Mouse (Mus musculus) lung, embryonic 16.5 days (tissue): ENCODE data around the gene Cacybp. TPM values are rescaled to one million over a fixed set of nuclear protein-coding genes. Genes with fewer than 3 reads are reported as not detected.
A peak's percentile ranks its signal among the peaks of the same experiment; 100 is the strongest.

Experiments used
- ATAC-seq: fragments of 200-750 bp; cut with Nextera tagmentation; 2 replicates; pipeline ENCODE4 v1.8.0; 2017; ENCODE audit warnings: low read depth, mild to moderate bottlenecking, moderate library complexity
- H3K27ac ChIP-seq: fragments of 300-500 bp; sonication (generic); 2 replicates; pipeline ENCODE4 v1.5.1; 2014; ENCODE audit warnings: mild to moderate bottlenecking, control low read depth, low read length
- H3K27me3 ChIP-seq: fragments of 300-500 bp; sonication (generic); 2 replicates; pipeline ENCODE4 v1.6.1; 2014; ENCODE audit warnings: low read depth, low read length, mixed read lengths; ENCODE audit not compliant: control insufficient read depth, insufficient read depth
- H3K36me3 ChIP-seq: fragments of 300-500 bp; sonication (generic); 2 replicates; pipeline ENCODE4 v1.6.1; 2014; ENCODE audit warnings: low read length; ENCODE audit not compliant: control insufficient read depth, insufficient read depth
- H3K4me1 ChIP-seq: fragments of 300-500 bp; sonication (generic); replicated peaks from 2 replicates; pipeline ENCODE4 v1.6.1; 2014; ENCODE audit warnings: low read length, mixed read lengths; ENCODE audit not compliant: control insufficient read depth, insufficient read depth
- H3K4me2 ChIP-seq: fragments of 300-500 bp; sonication (generic); 2 replicates; pipeline ENCODE4 v1.6.1; 2014; ENCODE audit warnings: low read depth, low read length, control low read depth
- H3K4me3 ChIP-seq: fragments of 300-500 bp; sonication (generic); 2 replicates; pipeline ENCODE4 v1.5.1; 2014; ENCODE audit warnings: mild to moderate bottlenecking, low read length, control low read depth
- H3K9ac ChIP-seq: fragments of 300-500 bp; sonication (generic); 2 replicates; pipeline ENCODE4 v1.6.1; 2014; ENCODE audit warnings: low read length, control low read depth
- H3K9me3 ChIP-seq: fragments of 300-500 bp; sonication (generic); 2 replicates; pipeline ENCODE4 v1.6.1; 2016; ENCODE audit warnings: low read length; ENCODE audit not compliant: control insufficient read depth
- WGBS: fragments of 180-500 bp; shearing (Covaris S2); extraction: QIAGEN DNeasy Blood & Tissue Kit; methylation state at CpG from one replicate; pipeline ENCODE4 v1.1.7; 2014; 5-methylcytosine and 5-hydroxymethylcytosine counted together
- polyA plus RNA-seq: library from polyadenylated mRNA; unstranded; fragments of >200 nt; fragmentation: Nextera tagmentation; extraction: Ambion mirVana; gene quantifications from 2 replicates; pipeline ENCODE4 v1.2.1, GENCODE M21; 2015

Gene Cacybp
- 171 and 193 TPM in 2 replicates for polyA plus RNA-seq

DNA sequence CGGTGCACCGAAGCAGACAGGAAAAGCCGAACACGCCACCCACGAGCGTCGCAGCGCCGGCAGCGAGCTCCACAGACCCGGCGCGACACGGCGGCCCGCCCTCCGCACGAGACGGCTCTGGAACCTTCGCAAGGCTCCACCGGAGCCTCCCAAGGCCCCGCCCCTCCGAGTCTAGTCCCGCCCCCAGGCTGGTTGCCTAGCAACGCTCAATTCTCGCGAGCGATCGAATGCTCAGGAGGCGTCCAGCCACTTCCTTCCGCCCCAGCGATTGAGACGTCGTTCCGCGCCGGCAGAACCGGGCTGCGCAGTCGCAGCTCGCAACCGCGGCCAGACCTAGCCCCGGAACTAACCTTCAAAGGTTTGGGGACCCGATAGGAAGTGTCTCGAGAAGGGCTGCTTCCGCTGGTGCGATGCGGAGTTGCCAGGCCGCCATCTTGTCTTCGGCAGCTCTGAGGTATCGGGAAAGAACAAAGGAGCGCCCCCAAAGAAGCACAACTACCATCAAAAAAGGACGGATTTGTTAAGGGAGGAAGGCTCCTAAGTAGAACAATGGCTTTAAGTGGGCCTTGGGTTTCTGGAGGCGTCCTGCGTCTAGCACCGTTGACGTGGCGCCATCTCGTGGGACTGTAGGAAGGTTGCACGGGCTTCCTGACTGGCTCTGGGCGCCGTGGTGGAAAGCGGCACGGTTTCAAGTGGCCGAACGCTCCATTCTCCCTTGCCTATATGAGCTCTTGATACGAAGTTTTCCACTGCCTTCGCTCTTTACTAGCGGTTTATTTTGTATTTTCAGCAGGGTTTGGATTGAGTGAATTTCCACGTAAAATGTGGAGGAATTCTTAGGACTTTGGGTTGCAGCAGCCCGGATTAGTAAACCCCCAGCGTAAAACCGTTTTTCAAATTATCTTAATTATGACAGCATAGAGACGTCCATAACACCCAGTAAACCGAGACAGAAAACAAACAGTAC is at the start of gene Cacybp:
Gene Cacybp (minus strand): TSS at position 173 of the 967 bp plus-strand sequence.
- under 1% methylated on average over 65 of the region's 76 CpGs for WGBS
- peak within 1 kb of the TSS; percentile 88 for H3K4me3 ChIP-seq

DNA sequence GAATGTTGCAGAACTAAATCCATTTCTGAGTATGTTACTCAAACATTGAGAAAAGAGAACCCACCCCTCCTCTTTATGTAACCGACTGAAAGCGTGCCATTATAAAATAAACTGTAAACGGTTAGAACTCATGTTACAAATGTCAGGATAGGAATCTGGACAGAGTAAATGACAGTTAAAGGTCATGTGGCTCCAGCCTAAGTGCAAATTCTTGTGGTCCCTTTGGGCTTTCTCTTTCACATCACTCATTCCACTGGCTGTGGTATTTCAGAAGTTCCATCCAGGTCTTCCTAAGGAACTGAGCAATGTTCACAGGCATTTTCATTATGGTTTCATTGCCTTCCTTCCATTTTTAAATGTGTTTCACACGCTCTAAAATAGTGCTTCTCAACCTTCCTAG is 49.7 kb upstream of the Cacybp start:
- H3K27ac ChIP-seq = 0 out of 2 replicates have a peak overlapping the region, but pooled peaks have one; percentile 93
- ATAC-seq = no peak

More for the DNA sequence above, at the start of gene Cacybp:
- Histone ChIP-seq H3K9ac (peak within 1 kb of the TSS; percentile 93), H3K9me3 (no peaks in the 10 kb centered on the region), H3K36me3 (no peaks in the 10 kb centered on the region), H3K4me2 (peak within 1 kb of the TSS; percentile 84), H3K27me3 (no peaks in the 10 kb centered on the region), H3K27ac (peak within 1 kb of the TSS; percentile 96), H3K4me1 (peaks cover 14% of the 10 kb centered on the region)
- peak; percentile 99 for ATAC-seq

GRCm38 (mm10) chr1:160261849-160262248 is 49.2 kb upstream of the Cacybp start:
- Histone ChIP-seq H3K36me3 (no peaks in the 10 kb centered on the region), H3K9me3 (no peaks in the 10 kb centered on the region), H3K27ac (no peak overlapping the region), H3K27me3 (no peaks in the 10 kb centered on the region), H3K4me2 (no peak overlapping the region), H3K4me1 (peaks cover 18% of the 10 kb centered on the region), H3K9ac (no peak overlapping the region), H3K4me3 (no peak overlapping the region)
- ATAC-seq = no peak
- WGBS = 68% methylated on average over 2 of the region's 2 CpGs

More for the DNA sequence above, 49.7 kb upstream of the Cacybp start:
- no peaks in the 10 kb centered on the region for H3K9me3 ChIP-seq
- H3K4me3 ChIP-seq = no peak overlapping the region
- H3K36me3 ChIP-seq = no peaks in the 10 kb centered on the region
- no peaks in the 10 kb centered on the region for H3K27me3 ChIP-seq
- H3K4me2 ChIP-seq = no peak overlapping the region
- H3K9ac ChIP-seq = no peak overlapping the region
- 49% methylated on average over 4 of the region's 4 CpGs for WGBS
- H3K4me1 ChIP-seq = peaks cover 18% of the 10 kb centered on the region

DNA sequence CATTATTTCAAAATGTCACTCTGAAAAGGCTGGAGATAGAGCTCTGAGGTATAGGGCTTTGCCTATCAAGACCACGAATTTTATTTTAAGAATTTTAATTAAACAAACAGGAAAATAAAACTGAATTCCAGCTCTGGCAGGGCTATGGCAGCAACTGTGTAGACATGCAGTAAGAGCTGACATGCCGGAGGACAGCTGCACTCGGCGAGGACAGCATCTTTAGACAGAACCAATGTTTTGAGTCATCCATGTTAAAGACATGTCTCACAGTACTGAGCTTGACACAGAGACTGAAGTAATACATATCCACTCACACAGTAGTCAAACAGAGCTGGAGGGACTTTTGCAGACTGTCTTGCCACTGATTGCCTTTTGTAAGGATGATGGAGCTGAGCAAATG is 47.9 kb upstream of the Cacybp start:
- Histone ChIP-seq H3K27ac (no peak overlapping the region), H3K9ac (no peak overlapping the region), H3K9me3 (no peaks in the 10 kb centered on the region), H3K4me3 (no peak overlapping the region), H3K4me2 (no peak overlapping the region), H3K27me3 (no peaks in the 10 kb centered on the region), H3K4me1 (peaks cover 18% of the 10 kb centered on the region), H3K36me3 (no peaks in the 10 kb centered on the region)
- WGBS = 70% methylated on average over 4 of the region's 4 CpGs
- ATAC-seq = no peak

GRCm38 (mm10) chr1:160259884-160260283 is 47.2 kb upstream of the Cacybp start:
- no peak overlapping the region for H3K27ac ChIP-seq
- ATAC-seq = no peak

DNA sequence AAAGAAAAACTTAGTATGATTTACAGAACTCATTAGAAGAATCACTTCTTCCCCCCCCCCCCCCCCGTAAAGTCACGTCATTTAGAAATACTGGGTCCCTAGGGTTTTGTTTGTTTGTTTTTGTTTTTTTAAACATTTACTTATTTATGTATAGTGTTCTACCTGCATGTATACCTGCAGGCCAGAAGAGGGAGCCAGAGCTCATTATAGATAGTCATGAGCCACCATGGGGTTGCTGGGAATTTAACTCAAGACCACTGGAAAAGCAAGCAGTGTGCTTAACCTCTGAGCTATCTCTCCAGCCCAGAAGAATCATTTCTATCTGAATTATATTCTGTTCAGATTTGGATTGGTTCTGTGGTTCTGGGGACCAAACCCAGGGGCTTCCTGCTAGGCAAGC is 40.4 kb upstream of the Cacybp start:
- Histone ChIP-seq H3K9ac (no peak overlapping the region), H3K4me2 (no peak overlapping the region), H3K27me3 (no peaks in the 10 kb centered on the region), H3K4me3 (no peak overlapping the region), H3K4me1 (peaks cover 4% of the 10 kb centered on the region; the same call in 1 of the 2 replicates), H3K9me3 (no peaks in the 10 kb centered on the region), H3K36me3 (no peaks in the 10 kb centered on the region), H3K27ac (no peak overlapping the region)
- WGBS = 85% methylated on average over 2 of the region's 2 CpGs
- no peak for ATAC-seq

More at GRCm38 (mm10) chr1:160259884-160260283, 47.2 kb upstream of the Cacybp start:
- Histone ChIP-seq H3K4me1 (peaks cover 18% of the 10 kb centered on the region), H3K27me3 (no peaks in the 10 kb centered on the region), H3K4me3 (no peak overlapping the region), H3K9ac (no peak overlapping the region), H3K36me3 (no peaks in the 10 kb centered on the region), H3K4me2 (no peak overlapping the region), H3K9me3 (no peaks in the 10 kb centered on the region)
- 28% methylated on average over 7 of the region's 7 CpGs for WGBS

GRCm38 (mm10) chr1:160251388-160252007 is 38.8 kb upstream of the Cacybp start:
- no peak overlapping the region for H3K4me3 ChIP-seq
- H3K9me3 ChIP-seq = no peaks in the 10 kb centered on the region
- peaks cover 4% of the 10 kb centered on the region; the same call in 1 of the 2 replicates for H3K4me1 ChIP-seq
- 50% methylated on average over 5 of the region's 5 CpGs for WGBS
- no peaks in the 10 kb centered on the region for H3K27me3 ChIP-seq
- peak overlapping the region; percentile 66 for H3K27ac ChIP-seq
- peak; percentile 36; the same call in 1 of the 2 replicates for ATAC-seq
- no peak overlapping the region for H3K4me2 ChIP-seq
- H3K36me3 ChIP-seq = no peaks in the 10 kb centered on the region
- H3K9ac ChIP-seq = peak overlapping the region; percentile 15; the same call in 1 of the 2 replicates

DNA sequence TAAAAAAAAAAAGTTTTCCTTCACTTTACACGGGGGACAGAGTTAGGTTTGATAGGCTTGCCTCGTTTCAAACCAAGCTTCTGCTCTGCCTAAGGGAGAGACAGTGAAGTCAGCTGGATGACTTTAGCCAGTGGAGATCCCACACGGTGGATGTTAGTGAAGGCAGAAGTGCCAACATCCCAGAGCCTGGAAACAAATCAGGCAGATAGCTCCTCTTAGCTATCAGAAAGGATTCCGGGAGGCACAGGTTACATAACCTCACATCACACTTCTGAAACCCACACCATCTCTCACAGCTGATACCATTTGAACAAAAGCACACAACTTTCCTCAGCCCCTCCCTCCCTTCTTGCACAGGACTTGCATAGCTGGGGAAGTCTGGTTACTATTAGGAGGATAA is 38.1 kb upstream of the Cacybp start:
- no peaks in the 10 kb centered on the region for H3K27me3 ChIP-seq
- no peak overlapping the region for H3K4me3 ChIP-seq
- peak overlapping the region; percentile 49 for H3K27ac ChIP-seq
- no peaks in the 10 kb centered on the region for H3K36me3 ChIP-seq
- peaks cover 4% of the 10 kb centered on the region; the same call in 1 of the 2 replicates for H3K4me1 ChIP-seq
- peak; percentile 43; the same call in 1 of the 2 replicates for ATAC-seq
- H3K4me2 ChIP-seq = no peak overlapping the region
- 29% methylated on average over 4 of the region's 4 CpGs for WGBS
- no peak overlapping the region for H3K9ac ChIP-seq
- H3K9me3 ChIP-seq = no peaks in the 10 kb centered on the region

GRCm38 (mm10) chr1:160249786-160250185 is 37.1 kb upstream of the Cacybp start:
- ATAC-seq = no peak
- H3K27me3 ChIP-seq = no peaks in the 10 kb centered on the region
- H3K9me3 ChIP-seq = no peaks in the 10 kb centered on the region
- no peak overlapping the region for H3K4me2 ChIP-seq
- peaks cover 4% of the 10 kb centered on the region; the same call in 1 of the 2 replicates for H3K4me1 ChIP-seq
- no peak overlapping the region for H3K4me3 ChIP-seq
- WGBS = 48% methylated on average over 3 of the region's 3 CpGs
- no peak overlapping the region for H3K9ac ChIP-seq
- no peak overlapping the region for H3K27ac ChIP-seq
- H3K36me3 ChIP-seq = no peaks in the 10 kb centered on the region
